Mouse (Mus musculus) intestine, embryonic 15.5 days (tissue): Measurements from ENCODE around the gene Wipi2. TPM values are rescaled to one million over a fixed set of nuclear protein-coding genes. Genes with fewer than 3 reads are reported as not detected.

ENCODE experiments used
- ATAC-seq: fragments of 200-750 bp; cut with Nextera tagmentation; 2 replicates; pipeline ENCODE4 v1.8.0; 2017; ENCODE audit warnings: moderate TSS enrichment, moderate library complexity
- H3K27ac ChIP-seq: fragments of 300-500 bp; sonication (generic); 2 replicates; pipeline ENCODE4 v1.5.1; 2015; ENCODE audit warnings: mild to moderate bottlenecking, inconsistent platforms
- H3K27me3 ChIP-seq: fragments of 300-500 bp; sonication (generic); replicated peaks from 2 replicates; pipeline ENCODE4 v1.6.1; 2015; ENCODE audit warnings: inconsistent platforms
- H3K36me3 ChIP-seq: fragments of 300-500 bp; sonication (generic); 2 replicates; pipeline ENCODE4 v1.6.1; 2015; ENCODE audit warnings: inconsistent platforms
- H3K4me1 ChIP-seq: fragments of 300-500 bp; sonication (generic); replicated peaks from 2 replicates; pipeline ENCODE4 v1.6.1; 2015; ENCODE audit warnings: inconsistent platforms
- H3K4me2 ChIP-seq: fragments of 300-500 bp; sonication (generic); replicated peaks from 2 replicates; pipeline ENCODE4 v1.6.1; 2015; ENCODE audit warnings: mild to moderate bottlenecking, inconsistent platforms
- H3K4me3 ChIP-seq: fragments of 300-500 bp; sonication (generic); replicated peaks from 2 replicates; pipeline ENCODE4 v1.5.1; 2015; ENCODE audit warnings: inconsistent platforms
- H3K9ac ChIP-seq: fragments of 300-500 bp; sonication (generic); 2 replicates; pipeline ENCODE4 v1.6.1; 2015; ENCODE audit warnings: inconsistent platforms
- H3K9me3 ChIP-seq: fragments of 300-500 bp; sonication (generic); 2 replicates; pipeline ENCODE4 v1.6.1; 2016; ENCODE audit warnings: inconsistent platforms
- WGBS: fragments of 180-500 bp; shearing (Covaris S2); methylation state at CpG from one replicate; pipeline ENCODE4 v1.1.7; 2015; 5-methylcytosine and 5-hydroxymethylcytosine counted together
- polyA plus RNA-seq: library from polyadenylated mRNA; unstranded; fragments of >200 nt; fragmentation: Nextera tagmentation; extraction: Ambion mirVana; gene quantifications from 2 replicates; pipeline ENCODE4 v1.2.1, GENCODE M21; 2015

Gene Wipi2
- polyA plus RNA-seq, 1 experiment from 2014 or later = 37.8 TPM

DNA sequence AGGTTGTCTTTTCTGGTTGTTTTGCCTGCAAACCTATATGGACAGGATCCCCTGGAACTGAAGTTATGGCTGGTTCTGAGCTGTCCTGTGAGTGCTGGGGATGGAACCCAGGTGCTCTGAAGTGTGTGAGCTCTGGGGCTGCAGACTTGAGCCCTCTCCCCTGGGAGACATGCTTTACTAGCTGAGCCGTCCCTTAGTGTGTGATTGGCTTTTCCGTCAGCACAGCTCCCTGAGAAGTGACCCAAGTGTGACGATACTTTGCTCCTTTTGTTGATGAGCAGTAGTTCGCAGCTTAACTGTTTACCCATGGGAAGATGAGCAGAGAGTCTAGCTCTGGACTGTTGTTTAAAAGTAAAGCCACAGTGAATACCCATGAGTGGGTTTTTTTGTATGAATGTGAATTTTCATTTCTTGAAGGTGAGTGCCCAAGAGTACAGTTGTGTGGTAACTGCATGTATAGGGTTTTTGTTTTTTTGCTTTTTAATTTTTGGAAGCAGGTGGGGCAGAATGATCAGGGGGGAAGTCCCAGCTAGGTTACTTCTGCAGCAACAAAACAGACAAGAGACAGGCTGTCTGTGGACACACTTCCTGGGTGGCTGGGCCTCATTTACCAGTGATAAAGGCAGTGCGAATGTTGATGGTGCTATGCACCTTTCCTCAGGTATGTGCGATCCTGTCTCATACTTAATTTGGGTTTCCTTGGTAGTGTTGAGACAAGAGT lies 14.0 kb downstream of the Wipi2 start:
- peaks cover 4% of the 10 kb centered on the region for H3K36me3 ChIP-seq
- WGBS = 85% methylated on average over 6 of the region's 6 CpGs
- ATAC-seq = no peak
- no peaks in the 10 kb centered on the region for H3K4me1 ChIP-seq
- H3K27ac ChIP-seq = no peak overlapping the region
- H3K27me3 ChIP-seq = no peaks in the 10 kb centered on the region
- H3K9ac ChIP-seq = no peak overlapping the region
- no peak overlapping the region for H3K4me3 ChIP-seq
- no peak overlapping the region for H3K4me2 ChIP-seq
- no peaks in the 10 kb centered on the region for H3K9me3 ChIP-seq

DNA sequence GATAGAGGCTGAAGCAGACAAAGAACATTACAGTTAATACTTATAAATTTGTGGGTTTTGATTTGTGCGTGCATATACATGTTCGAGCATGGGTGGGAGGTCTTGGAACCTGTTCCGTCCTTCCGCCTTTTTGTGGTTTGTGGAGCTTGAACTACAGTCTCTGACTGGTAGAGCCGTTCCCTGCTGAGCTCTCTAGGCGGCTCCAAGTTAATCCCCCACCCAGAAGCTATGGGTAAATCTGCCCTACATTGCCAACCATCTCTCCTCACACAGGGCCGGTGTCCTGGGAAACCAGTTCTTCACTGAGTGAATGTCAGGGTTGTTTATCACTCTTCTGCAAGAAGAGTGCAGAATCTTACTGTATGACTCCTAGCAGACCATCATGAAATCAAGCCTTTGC lies 20.7 kb downstream of the Wipi2 start:
- 83% methylated on average over 7 of the region's 7 CpGs for WGBS
- Histone ChIP-seq H3K27ac (no peak overlapping the region), H3K9me3 (no peaks in the 10 kb centered on the region)

DNA sequence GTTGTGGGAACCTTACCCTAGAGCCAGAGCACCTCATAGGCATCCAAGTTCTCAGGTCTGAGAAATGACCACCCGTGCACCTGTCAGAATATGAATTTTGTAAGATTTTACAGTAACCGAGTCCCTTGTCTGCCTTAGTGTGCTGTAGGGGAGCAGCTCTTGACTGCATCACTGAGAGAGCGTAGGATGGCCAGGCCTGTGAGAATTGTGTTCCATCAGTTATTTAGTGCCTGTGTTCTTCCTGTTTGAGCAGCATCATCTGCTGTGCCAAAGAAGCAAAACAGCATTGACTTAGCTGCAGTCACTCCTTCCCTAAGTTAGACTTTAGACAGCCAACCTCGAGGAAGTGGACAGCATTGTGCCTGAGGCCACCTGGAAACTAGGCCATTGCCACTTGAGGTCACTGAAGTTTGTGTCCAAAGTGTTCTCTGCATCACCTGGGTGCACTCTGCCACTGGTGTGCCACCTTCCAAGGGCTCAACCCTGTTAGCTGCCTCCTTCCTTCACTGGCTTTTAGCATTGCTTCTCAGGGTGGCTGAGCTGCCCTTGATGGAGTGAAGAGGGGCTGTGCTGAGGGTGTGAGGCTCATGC lies 22.1 kb downstream of the Wipi2 start:
- whole genome bisulfite sequencing = 83% methylated on average over 4 of the region's 4 CpGs
- H3K9me3 ChIP-seq = no peaks in the 10 kb centered on the region
- H3K36me3 ChIP-seq = peaks cover 4% of the 10 kb centered on the region; the same call in 1 of the 2 replicates
- no peak overlapping the region for H3K4me3 ChIP-seq
- H3K9ac ChIP-seq = no peak overlapping the region
- no peak for ATAC-seq
- H3K4me1 ChIP-seq = peaks cover 10% of the 10 kb centered on the region; the same call in 1 of the 2 replicates
- no peak overlapping the region for H3K27ac ChIP-seq
- H3K27me3 ChIP-seq = no peaks in the 10 kb centered on the region
- H3K4me2 ChIP-seq = no peak overlapping the region

More for the DNA sequence above, 20.7 kb downstream of the Wipi2 start:
- Histone ChIP-seq H3K36me3 (peaks cover 4% of the 10 kb centered on the region; the same call in 1 of the 2 replicates), H3K4me1 (peaks cover 10% of the 10 kb centered on the region; the same call in 1 of the 2 replicates), H3K4me2 (no peak overlapping the region), H3K4me3 (no peak overlapping the region), H3K27me3 (no peaks in the 10 kb centered on the region), H3K9ac (no peak overlapping the region)
- ATAC-seq = no peak

DNA sequence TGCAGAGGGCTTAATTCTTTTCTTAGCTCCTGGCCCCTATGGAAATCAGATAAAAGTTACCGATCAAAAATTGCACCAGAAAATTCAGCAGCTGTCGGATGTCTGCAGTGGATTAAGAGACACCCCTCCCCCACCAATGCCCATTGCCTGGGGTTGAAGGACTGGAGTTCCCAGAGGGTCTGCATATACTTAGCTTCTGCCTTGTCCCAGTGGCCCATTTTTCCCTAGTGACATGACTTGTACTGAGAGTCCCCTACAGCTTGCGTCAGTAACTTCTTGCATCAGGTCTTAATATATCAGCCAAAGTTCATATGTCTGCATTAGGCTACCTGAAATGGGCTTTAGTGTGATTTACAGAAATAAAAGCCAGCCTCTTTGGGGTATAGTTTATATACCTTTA lies 22.9 kb downstream of the Wipi2 start:
- no peak overlapping the region for H3K4me3 ChIP-seq
- peaks cover 10% of the 10 kb centered on the region; the same call in 1 of the 2 replicates for H3K4me1 ChIP-seq
- H3K9ac ChIP-seq = no peak overlapping the region
- H3K27me3 ChIP-seq = no peaks in the 10 kb centered on the region
- no peaks in the 10 kb centered on the region for H3K9me3 ChIP-seq
- ATAC-seq = peak; percentile 19; the same call in 1 of the 2 replicates
- H3K36me3 ChIP-seq = no peaks in the 10 kb centered on the region
- whole genome bisulfite sequencing = 53% methylated on average over 3 of the region's 3 CpGs
- no peak overlapping the region for H3K4me2 ChIP-seq
- H3K27ac ChIP-seq = peak overlapping the region; percentile 41; the same call in 1 of the 2 replicates

DNA sequence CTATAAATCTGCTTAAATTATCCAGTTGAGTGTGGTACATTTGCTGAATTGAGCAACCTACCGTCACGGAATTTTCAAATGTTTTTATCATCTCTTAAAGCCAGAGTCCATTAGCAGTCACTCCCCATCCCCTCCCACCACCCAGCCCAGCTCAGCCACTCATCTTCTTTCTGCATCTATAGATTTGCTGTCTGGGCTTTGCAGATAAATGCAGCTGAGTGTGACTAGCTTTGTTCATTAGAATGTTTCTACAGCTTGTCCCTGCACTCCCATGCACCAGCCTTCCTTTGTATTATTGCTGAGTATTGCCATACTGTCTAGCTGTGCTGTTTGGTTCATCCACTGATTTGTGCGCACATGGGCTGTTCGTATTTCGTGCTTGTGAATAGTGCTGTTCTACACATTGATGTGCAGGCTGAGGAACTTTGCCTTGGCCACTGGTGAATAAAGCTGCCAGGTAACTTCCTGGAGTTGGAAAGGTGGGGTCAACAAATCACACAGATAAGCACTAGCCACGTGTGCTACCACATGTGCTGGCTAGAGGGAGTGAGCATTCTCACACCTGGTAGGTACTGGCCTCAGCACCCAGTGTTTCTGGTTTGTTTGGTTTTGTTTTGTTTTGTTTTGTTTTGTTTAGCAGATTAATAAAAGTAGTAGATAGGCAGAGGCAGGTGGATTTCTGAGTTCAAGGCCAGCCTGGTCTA lies 23.4 kb downstream of the Wipi2 start:
- Histone ChIP-seq H3K9ac (no peak overlapping the region), H3K4me1 (peaks cover 10% of the 10 kb centered on the region; the same call in 1 of the 2 replicates), H3K27ac (no peak overlapping the region), H3K4me2 (no peak overlapping the region), H3K36me3 (peaks cover 3% of the 10 kb centered on the region; the same call in 1 of the 2 replicates), H3K4me3 (no peak overlapping the region), H3K9me3 (no peaks in the 10 kb centered on the region), H3K27me3 (no peaks in the 10 kb centered on the region)
- ATAC-seq = peak; percentile 93
- WGBS = 61% methylated on average over 6 of the region's 6 CpGs

DNA sequence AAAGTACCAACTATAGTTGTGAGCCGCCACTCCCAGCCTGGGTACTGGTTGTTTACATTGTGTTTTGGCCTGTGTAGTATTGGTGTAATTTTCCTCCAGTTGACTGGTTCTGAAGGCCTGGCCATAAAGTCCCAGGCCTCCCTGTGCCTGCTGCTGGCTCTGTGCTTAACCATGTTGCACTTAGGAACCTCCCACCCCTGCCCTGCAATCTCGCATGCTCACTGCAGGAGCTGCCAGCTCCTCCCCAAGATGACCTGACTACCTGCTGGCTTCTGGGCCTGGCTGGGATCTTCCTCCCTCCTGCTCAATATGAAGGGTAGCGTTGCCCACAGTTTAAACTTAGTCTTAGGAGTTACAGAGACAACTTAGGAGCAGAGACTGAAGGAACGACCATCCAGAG lies 24.8 kb downstream of the Wipi2 start:
- H3K27me3 ChIP-seq = no peaks in the 10 kb centered on the region
- no peak overlapping the region for H3K4me2 ChIP-seq
- ATAC-seq = no peak
- WGBS = 66% methylated on average over 4 of the region's 4 CpGs
- no peak overlapping the region for H3K4me3 ChIP-seq
- no peak overlapping the region for H3K27ac ChIP-seq
- no peak overlapping the region for H3K9ac ChIP-seq
- peaks cover 10% of the 10 kb centered on the region; the same call in 1 of the 2 replicates for H3K4me1 ChIP-seq
- peaks cover 14% of the 10 kb centered on the region; the same call in 1 of the 2 replicates for H3K36me3 ChIP-seq
- H3K9me3 ChIP-seq = no peaks in the 10 kb centered on the region

DNA sequence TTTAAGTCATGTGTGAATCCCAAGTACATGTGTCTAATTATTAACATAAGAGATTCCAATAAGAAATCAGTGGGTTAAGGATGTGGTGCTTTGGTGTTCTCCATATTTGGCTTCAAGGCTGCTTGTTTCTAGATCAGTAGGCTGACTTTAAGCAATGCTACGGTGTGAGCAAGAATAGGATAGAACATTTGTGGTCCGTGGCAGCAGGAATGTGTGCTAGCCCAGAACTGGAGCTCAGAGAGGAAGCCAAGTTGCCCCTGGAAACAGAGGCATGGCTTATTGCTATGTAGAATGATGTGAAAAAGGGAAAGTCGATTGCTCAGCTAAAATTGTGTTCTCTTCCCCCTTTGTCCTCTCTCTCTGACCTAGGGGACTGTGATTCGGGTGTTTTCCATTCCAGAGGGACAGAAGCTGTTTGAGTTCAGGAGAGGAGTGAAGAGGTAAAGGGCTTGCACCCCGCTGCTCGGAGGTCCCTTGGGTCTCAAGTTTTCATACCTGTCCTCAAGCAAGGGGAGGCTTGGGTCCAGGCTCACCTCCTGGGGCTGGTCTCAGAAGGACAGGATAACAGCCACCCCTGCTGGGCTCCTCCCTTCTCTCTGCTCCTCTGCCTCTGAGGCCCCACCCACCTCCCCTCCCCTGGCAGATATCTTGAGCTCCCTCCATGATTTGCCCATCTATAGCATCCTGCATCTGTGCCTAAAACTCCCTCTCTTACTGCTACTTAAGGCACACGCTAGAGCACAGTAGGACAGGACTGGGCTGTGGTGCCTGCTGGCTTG lies 33.3 kb downstream of the Wipi2 start:
- no peak overlapping the region for H3K4me2 ChIP-seq
- no peaks in the 10 kb centered on the region for H3K27me3 ChIP-seq
- WGBS = 93% methylated on average over 7 of the region's 7 CpGs
- no peaks in the 10 kb centered on the region for H3K9me3 ChIP-seq
- H3K4me1 ChIP-seq = no peaks in the 10 kb centered on the region
- no peak overlapping the region for H3K27ac ChIP-seq
- ATAC-seq = no peak
- no peak overlapping the region for H3K4me3 ChIP-seq
- no peak overlapping the region for H3K9ac ChIP-seq
- peaks cover 54% of the 10 kb centered on the region for H3K36me3 ChIP-seq

DNA sequence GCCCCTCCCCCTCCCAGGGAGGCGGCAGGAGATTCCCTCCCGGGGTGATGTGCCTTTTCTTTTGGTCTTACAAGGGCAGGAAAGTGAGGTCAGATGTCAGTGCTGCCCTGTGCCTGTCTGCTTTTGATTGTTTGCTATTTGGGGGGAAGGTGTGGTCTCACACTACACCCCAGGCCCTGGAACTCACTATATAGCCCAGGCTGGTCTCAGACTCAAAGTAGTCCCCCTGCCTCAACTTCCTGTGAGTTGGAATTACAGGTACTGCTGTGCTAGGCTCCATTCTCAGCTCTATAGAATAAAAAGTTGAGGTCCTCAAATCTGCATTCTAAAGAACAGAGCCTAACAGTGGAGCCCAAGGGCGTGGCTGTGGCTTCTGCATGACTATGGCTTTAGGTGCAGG lies 40.4 kb downstream of the Wipi2 start:
- Histone ChIP-seq H3K9ac (no peak overlapping the region), H3K36me3 (peaks cover 35% of the 10 kb centered on the region), H3K4me3 (no peak overlapping the region), H3K4me2 (no peak overlapping the region), H3K27ac (no peak overlapping the region), H3K9me3 (no peaks in the 10 kb centered on the region), H3K4me1 (no peaks in the 10 kb centered on the region), H3K27me3 (no peaks in the 10 kb centered on the region)
- 65% methylated on average over 3 of the region's 3 CpGs for WGBS
- no peak for ATAC-seq

DNA sequence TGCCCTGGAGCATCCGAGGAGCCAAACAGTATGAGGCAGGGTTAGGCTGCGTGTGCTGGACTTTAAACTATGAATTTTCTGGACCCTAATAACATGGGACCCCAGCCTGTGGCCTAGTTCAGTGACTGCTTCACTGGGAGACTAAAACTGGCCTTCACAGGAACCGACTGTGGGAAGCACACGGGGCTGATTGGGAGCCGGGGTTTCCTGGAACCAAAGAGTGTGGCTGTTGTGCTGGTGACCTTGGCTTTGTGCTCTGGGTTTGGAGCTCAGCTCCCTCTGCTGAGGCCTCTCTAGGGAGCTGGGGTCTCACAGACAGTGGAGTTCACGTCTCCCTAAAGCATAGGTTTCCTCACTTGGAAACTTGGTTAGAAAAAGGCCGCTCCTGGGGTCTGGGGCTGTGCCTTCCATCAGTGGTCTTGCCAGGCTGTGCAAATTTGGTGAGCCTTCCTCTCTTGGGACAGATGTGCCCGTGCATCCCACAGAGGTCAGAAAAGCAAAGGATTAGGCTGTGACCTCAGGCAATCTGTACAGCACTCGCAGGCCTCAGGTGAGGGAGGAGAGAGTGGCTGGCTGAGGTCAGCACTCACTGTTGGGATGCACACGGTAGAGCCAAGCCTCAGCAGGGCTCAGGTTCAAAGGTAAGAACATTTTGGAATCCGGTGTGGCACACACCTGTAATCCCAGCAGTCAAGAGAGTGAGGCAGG lies 41.2 kb downstream of the Wipi2 start:
- H3K9me3 ChIP-seq = no peaks in the 10 kb centered on the region
- no peak overlapping the region for H3K9ac ChIP-seq
- 85% methylated on average over 11 of the region's 11 CpGs for WGBS
- no peak for ATAC-seq
- H3K4me2 ChIP-seq = no peak overlapping the region
- no peaks in the 10 kb centered on the region for H3K27me3 ChIP-seq
- H3K4me1 ChIP-seq = no peaks in the 10 kb centered on the region
- H3K4me3 ChIP-seq = no peak overlapping the region
- H3K36me3 ChIP-seq = peaks cover 33% of the 10 kb centered on the region
- no peak overlapping the region for H3K27ac ChIP-seq

DNA sequence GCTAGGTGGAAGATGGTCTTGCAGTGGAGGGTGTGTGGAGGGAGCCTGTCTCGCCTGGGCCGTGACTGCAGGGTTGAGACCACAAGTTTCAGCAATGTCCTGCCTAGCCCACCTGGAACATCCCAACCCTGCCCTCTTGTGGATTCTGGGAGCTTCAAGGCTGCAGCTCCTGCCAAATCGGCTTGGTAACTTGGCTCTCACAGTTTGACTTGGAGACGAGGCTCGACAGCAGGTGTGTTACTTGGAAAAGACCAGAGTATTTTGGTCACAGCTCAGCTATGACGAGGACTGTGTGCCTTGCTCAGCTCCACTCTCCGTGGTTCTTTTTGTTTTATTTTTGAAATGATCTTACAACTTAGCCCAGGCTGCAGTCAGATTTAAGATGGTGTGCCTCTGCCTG lies 42.2 kb downstream of the Wipi2 start:
- Histone ChIP-seq H3K4me3 (no peak overlapping the region), H3K4me2 (no peak overlapping the region), H3K36me3 (peaks cover 23% of the 10 kb centered on the region), H3K4me1 (no peaks in the 10 kb centered on the region), H3K27ac (no peak overlapping the region), H3K9me3 (no peaks in the 10 kb centered on the region), H3K9ac (no peak overlapping the region), H3K27me3 (no peaks in the 10 kb centered on the region)
- ATAC-seq = no peak
- 83% methylated on average over 7 of the region's 7 CpGs for WGBS

DNA sequence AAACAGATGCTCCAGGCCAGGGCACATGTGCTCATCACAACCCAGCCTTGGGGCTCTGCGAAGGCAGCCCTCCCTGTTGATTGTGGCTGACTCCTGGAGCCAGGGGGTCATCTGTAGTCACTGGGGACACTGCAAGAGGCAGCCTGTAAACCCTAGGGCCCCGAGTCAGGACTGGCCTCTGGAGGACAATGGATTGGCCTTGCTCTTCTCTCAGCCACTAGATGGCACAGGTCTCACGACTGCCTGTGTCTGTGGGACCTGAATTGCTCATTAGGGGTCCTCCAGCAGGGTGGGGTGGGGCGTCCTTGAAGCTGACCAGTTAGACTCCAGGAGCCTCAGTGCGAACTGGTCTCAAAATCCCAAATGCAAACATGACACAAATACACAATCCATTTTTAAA lies 45.6 kb downstream of the Wipi2 start:
- H3K27me3 ChIP-seq = no peaks in the 10 kb centered on the region
- no peaks in the 10 kb centered on the region for H3K9me3 ChIP-seq
- WGBS = 20% methylated on average over 5 of the region's 5 CpGs
- no peaks in the 10 kb centered on the region for H3K4me1 ChIP-seq
- H3K9ac ChIP-seq = no peak overlapping the region
- ATAC-seq = 0 out of 2 replicates have a peak, but pooled peaks have one; percentile 25
- no peak overlapping the region for H3K4me3 ChIP-seq
- H3K36me3 ChIP-seq = peaks cover 10% of the 10 kb centered on the region; the same call in 1 of the 2 replicates
- no peak overlapping the region for H3K4me2 ChIP-seq
- H3K27ac ChIP-seq = no peak overlapping the region
